8 mouse cellular contexts compared by ENCODE assay signal in genomic region chr1:74662253-74662865, GRCm38 (mm10). TPM values are rescaled to one million over a fixed set of nuclear protein-coding genes. Genes with fewer than 3 reads are reported as not detected.
DNase-seq lines count a peak whose midpoint lies in the region; ATAC-seq lines count a peak whose summit lies in the region.

No protein-coding gene starts in this region.

- H3K36me3 ChIP-seq in heart, embryonic 14.5 days (ENCODE audit: control insufficient read depth, insufficient read depth, low read length): no peaks in the 10 kb centered on the region
- H3K36me3 ChIP-seq in erythroblast, embryonic 14.5 days (ENCODE audit: control insufficient read depth): peaks cover 5% of the 10 kb centered on the region
- peaks cover 2% of the 10 kb centered on the region; the same call in 1 of the 2 replicates for H3K36me3 ChIP-seq in limb, embryonic 15.5 days

- H3K9ac ChIP-seq in heart, embryonic 14.5 days (ENCODE audit: low read length): peak overlapping the region; percentile 91
- H3K9ac ChIP-seq in limb, embryonic 15.5 days: peak overlapping the region; percentile 58

- 2% methylated on average over 13 of the region's 13 CpGs for WGBS in heart, embryonic 14.5 days
- WGBS in limb, embryonic 15.5 days: 2% methylated on average over 13 of the region's 13 CpGs

- ATAC-seq in heart, embryonic 14.5 days (ENCODE audit: insufficient number of reproducible peaks, insufficient read depth, low FRiP score, low read depth): no peak
- ATAC-seq in limb, embryonic 15.5 days (ENCODE audit: insufficient number of reproducible peaks, low FRiP score, low TSS enrichment, low read depth): no peak

- peak overlapping the region in 1 of 2 experiments; percentile 86; a peak in 3 of 4 replicates for H3K27ac ChIP-seq in heart, embryonic 14.5 days (replicated peaks in 1 of 2; ENCODE audit: control insufficient read depth in 1 of 2, insufficient read depth in 1 of 2, low read depth in 2 of 2, low read length in 2 of 2)
- H3K27ac ChIP-seq in limb, embryonic 15.5 days: peak overlapping the region; percentile 78; the same call in 1 of the 2 replicates

- peak overlapping the region; percentile 72 for H3K4me2 ChIP-seq in heart, embryonic 14.5 days (ENCODE audit: low read length)
- peak overlapping the region; percentile 54 for H3K4me2 ChIP-seq in limb, embryonic 15.5 days

- no peak for DNase-seq in heart, postnatal 4 days
- DNase-seq in ES-CJ7 (ENCODE audit: low read depth, low spot score) (peak; percentile 18), MN1 (ENCODE audit: low spot score) (no peak)
- DNase-seq in cerebellum, postnatal 36 days: no peak
- DNase-seq in cerebellum, adult 11-12 months: no peak

- no peaks in the 10 kb centered on the region for H3K9me3 ChIP-seq in heart, embryonic 14.5 days (ENCODE audit: control insufficient read depth, low read length)
- no peaks in the 10 kb centered on the region for H3K9me3 ChIP-seq in erythroblast, embryonic 14.5 days (ENCODE audit: control insufficient read depth, low read length)
- H3K9me3 ChIP-seq in limb, embryonic 15.5 days: no peaks in the 10 kb centered on the region

- no peaks in the 10 kb centered on the region for H3K27me3 ChIP-seq in heart, embryonic 14.5 days (ENCODE audit: control insufficient read depth, insufficient read depth, low read length)
- no peaks in the 10 kb centered on the region for H3K27me3 ChIP-seq in erythroblast, embryonic 14.5 days (ENCODE audit: control insufficient read depth)
- H3K27me3 ChIP-seq in limb, embryonic 15.5 days: no peaks in the 10 kb centered on the region

- peak overlapping the region; percentile 91 to 99 for H3K4me3 ChIP-seq in heart, embryonic 14.5 days (ENCODE audit: control insufficient read depth in 1 of 2, insufficient read depth in 1 of 2, low read depth in 1 of 2, low read length in 2 of 2)
- peak overlapping the region; percentile 97 for H3K4me3 ChIP-seq in erythroblast, embryonic 14.5 days (replicated peaks)
- H3K4me3 ChIP-seq in limb, embryonic 15.5 days: peak overlapping the region; percentile 73

- H3K4me1 ChIP-seq in heart, embryonic 14.5 days (ENCODE audit: control insufficient read depth in 2 of 2, insufficient read depth in 2 of 2, low read length in 2 of 2): peaks cover 2 to 26% of the 10 kb centered on the region in 2 experiments; a peak in 2 of 4 replicates
- peaks cover 32% of the 10 kb centered on the region for H3K4me1 ChIP-seq in erythroblast, embryonic 14.5 days (ENCODE audit: control insufficient read depth)
- H3K4me1 ChIP-seq in limb, embryonic 15.5 days: peaks cover 6% of the 10 kb centered on the region; the same call in 1 of the 2 replicates

RNA-seq across cellular contexts. Expression of gene Ttll4, which starts 0.8 kb away (rescaled TPM):
- polyA plus RNA-seq in heart, embryonic 14.5 days (2014; fragmentation: Nextera tagmentation; extraction: Ambion mirVana): 12.3 and 13.2 TPM in 2 replicates
- total RNA-seq in heart, postnatal 4 days (2021): 10 to 100 TPM; 19.7 to 22.1 TPM
- polyA plus RNA-seq in erythroblast, embryonic 14.5 days (2012): 0.12 and 0.24 TPM in 2 replicates
- polyA plus RNA-seq in limb, embryonic 15.5 days (2015; fragmentation: Nextera tagmentation; extraction: Ambion mirVana): 10.3 and 12.3 TPM in 2 replicates

RNA-seq across cellular contexts. Expression of gene Cyp27a1, which starts 51.0 kb away (rescaled TPM):
- polyA plus RNA-seq in heart, embryonic 14.5 days (2014; fragmentation: Nextera tagmentation; extraction: Ambion mirVana): 16.3 and 19.1 TPM in 2 replicates
- total RNA-seq in heart, postnatal 4 days (2021): 1 to 10 TPM; 5.4 to 6.3 TPM
- polyA plus RNA-seq in erythroblast, embryonic 14.5 days (2012): 0.02 and 0.05 TPM in 2 replicates
- 9.7 and 10.5 TPM in 2 replicates for polyA plus RNA-seq in limb, embryonic 15.5 days (2015; fragmentation: Nextera tagmentation; extraction: Ambion mirVana)

Comparison
In these comparisons a context has a peak if more than half of its experiments do, and no peak if none do; other contexts are left out.
1. RNA of gene Cyp27a1, which starts 51.0 kb away (polyA plus RNA-seq): 16.3 to 19.1 TPM in heart, embryonic 14.5 days and 9.7 to 10.5 TPM in limb, embryonic 15.5 days; 0.02 to 0.05 TPM in erythroblast, embryonic 14.5 days; every median in the first group is over 10 times any median in the second.
2. Peak in every context shown above with its lines, with median percentiles within 50 percentile points of each other: H3K4me3 ChIP-seq.